Mouse (Mus musculus) liver, postnatal 0 days (tissue): Measurements from ENCODE around the gene Gabpb2.

Source experiments
- CTCF ChIP-seq: sonication (generic); IDR thresholded peaks from 2 replicates; pipeline ENCODE4 v1.5.1; 2016; ENCODE audit warnings: antibody characterized with exemption, low read depth
- EP300 ChIP-seq: IDR thresholded peaks from 2 replicates; pipeline ENCODE4 v1.6.1; 2016; ENCODE audit warnings: antibody characterized with exemption, low read depth, mild to moderate bottlenecking

DNA sequence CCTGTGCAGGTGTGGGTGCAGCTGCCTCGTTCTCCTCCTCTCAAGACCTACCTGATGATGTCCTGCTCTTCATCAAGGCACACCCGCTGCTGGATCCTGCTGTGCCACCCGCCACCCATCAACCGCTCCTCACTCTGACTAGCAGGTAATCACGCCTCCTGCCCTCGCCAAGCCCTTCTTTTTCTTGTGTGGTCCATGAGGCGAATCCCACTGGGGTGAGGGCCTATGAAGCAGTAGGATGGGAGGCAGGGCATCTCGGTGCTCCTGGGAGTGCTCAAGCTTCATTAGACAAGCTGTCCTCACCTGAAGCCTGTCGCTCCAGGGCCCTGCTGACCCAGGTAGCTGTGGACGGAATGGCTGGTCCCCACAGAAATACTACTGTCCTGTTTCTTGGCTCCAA, 47.7 kb downstream of the Gabpb2 start:
- TF ChIP-seq CTCF (no peak), EP300 (no peak)
